Mouse (Mus musculus): ENCODE data around the gene Pik3r3. TPM values are rescaled to one million over a fixed set of nuclear protein-coding genes. Genes with fewer than 3 reads are reported as not detected.

Gene Pik3r3
- 1 to 10 TPM; 1.6 to 5.6 (median 2.6) TPM for total RNA-seq (2018; cell fraction: chromatin; rRNA removed)
- total RNA-seq (2018; cell fraction: cytosol; rRNA removed) = 1 to 10 TPM in 1 of 26 experiments, under 1 TPM in 25; 0.38 to 1.0 (median 0.61) TPM
- total RNA-seq (2018; cell fraction: nucleus; rRNA removed) = 1 to 10 TPM in 25 of 26 experiments, under 1 TPM in 1; 0.75 to 5.6 (median 2.3) TPM
- polyA plus RNA-seq (2018) = 0.47 to 1.1 TPM (median 0.63 TPM) in 3 replicates

DNA sequence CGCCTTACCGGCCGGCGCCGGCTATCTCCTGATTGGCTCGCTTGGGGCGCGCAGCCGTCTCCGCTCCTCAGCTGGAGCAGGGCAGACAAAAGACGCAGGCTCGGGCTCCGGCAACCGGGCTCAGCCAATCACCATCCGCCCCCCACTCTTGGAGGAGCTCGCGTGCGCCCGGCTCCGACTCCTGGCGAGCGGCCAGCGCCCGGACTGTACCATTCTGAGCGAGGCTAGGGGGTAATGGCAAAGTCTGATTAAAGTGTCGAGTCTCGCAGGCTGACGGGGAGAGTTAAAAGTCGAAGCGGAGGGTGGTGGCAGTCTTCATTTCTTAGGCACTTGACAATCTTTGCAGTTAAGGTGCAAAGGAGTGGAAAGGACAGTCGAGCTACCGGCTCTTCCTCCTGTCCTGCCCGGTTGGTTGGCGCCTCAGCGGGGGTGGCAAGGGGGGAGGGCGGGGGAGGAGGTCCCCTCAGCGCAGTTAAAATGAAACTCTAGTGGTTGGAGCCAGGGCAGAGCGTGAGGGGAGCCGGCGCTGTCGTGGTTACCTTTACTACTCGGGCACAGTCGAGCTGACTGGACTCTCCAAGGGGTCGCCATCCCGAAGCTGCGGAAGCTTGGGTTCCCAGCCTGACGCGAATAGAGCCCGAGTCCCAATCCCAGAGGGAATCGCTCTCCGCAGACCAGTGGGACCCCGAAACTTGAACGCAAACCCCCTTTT is at the start of gene Pik3r3:
Pik3r3 (plus strand) TSS at position 479 of the 712 bp plus-strand sequence.
- H3K79me2 ChIP-seq (ENCODE audit: inconsistent target) = no peaks in the 10 kb centered on the region
- 1% methylated on average over 50 of the region's 53 CpGs for WGBS (ENCODE audit: missing documents)
- peak within 1 kb of the TSS; percentile 87 for H3K27ac ChIP-seq

GRCm38 (mm10) chr4:116173072-116173471 is 48.3 kb upstream of the Pik3r3 start, which contains the start of the genes 1700042G07Rik and Gm49337:
1700042G07Rik (plus strand) TSS chr4:116173372.
Gm49337 (plus strand) TSS chr4:116173384.
- WGBS (ENCODE audit: missing documents) = 86% methylated on average over 6 of the region's 6 CpGs

More for the DNA sequence above, at the start of gene Pik3r3:
- Histone ChIP-seq H3K36me3 (ENCODE audit: inconsistent target) (no peaks in the 10 kb centered on the region), H3K4me3 (ENCODE audit: inconsistent target) (peak within 1 kb of the TSS; percentile 94)

DNA sequence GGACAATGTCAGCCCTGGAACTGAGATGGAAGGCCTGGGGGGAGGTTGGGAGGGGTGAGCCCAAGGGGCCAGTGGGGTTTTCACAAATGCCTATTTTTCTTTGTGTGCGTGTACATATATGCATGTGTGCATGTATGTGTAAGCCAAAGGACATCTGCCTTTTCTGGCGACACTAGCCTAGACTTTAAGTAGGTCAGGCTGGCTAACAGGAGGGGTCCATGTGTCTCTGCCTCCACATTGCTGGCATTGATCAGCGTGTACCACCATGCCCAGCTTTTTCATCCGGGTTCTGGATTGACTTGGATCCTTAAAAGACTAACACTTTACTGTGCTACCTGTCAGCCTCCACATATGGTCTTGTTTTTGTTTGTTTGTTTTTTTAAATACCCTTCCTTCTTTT is 47.7 kb upstream of the Pik3r3 start:
- Histone ChIP-seq H3K36me3 (ENCODE audit: inconsistent target) (no peaks in the 10 kb centered on the region), H3K27ac (no peak overlapping the region), H3K79me2 (ENCODE audit: inconsistent target) (no peaks in the 10 kb centered on the region), H3K4me3 (ENCODE audit: inconsistent target) (no peak overlapping the region)
- WGBS (ENCODE audit: missing documents) = 98% methylated on average over 4 of the region's 4 CpGs

More at GRCm38 (mm10) chr4:116173072-116173471, 48.3 kb upstream of the Pik3r3 start, which contains the start of the genes 1700042G07Rik and Gm49337:
- Histone ChIP-seq H3K79me2 (ENCODE audit: inconsistent target) (no peaks in the 10 kb centered on the region), H3K36me3 (ENCODE audit: inconsistent target) (no peaks in the 10 kb centered on the region), H3K27ac (no peak within 1 kb of the TSS), H3K4me3 (ENCODE audit: inconsistent target) (no peak within 1 kb of the TSS)

DNA sequence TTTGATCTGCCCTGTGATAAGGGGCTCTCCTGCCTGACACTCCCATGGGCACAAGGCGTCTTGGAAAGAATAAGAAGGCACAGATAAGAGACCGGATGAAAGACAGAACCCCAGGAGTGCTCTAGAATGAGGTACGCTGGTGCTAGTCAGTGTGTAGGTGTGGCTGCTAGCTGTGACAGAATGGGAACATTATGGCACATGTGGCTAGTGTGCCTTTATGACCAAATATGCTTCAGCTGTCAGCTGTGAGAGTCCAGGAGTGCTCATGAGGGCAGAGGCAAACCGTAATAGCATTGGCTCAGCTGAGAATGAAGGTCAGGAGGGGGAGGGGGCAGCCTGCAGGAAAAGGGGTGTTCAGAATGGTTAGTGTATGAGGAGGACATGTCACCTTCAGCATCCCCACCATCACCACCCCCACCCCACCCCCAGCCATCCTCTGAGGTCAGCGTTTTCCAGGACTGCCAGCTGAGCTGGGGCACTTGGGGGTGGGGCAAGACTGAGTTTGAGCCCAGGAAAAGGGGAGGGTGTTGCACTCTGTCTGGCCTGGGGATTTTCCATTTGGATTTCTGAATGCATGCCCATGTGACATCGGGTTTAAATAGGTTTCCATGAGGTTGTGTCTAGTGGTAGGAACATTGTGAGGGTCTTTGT is 46.8 kb upstream of the Pik3r3 start:
- no peak overlapping the region for H3K27ac ChIP-seq
- no peaks in the 10 kb centered on the region for H3K79me2 ChIP-seq (ENCODE audit: inconsistent target)
- H3K36me3 ChIP-seq (ENCODE audit: inconsistent target) = no peaks in the 10 kb centered on the region
- 88% methylated on average over 6 of the region's 6 CpGs for WGBS (ENCODE audit: missing documents)
- no peak overlapping the region for H3K4me3 ChIP-seq (ENCODE audit: inconsistent target)

DNA sequence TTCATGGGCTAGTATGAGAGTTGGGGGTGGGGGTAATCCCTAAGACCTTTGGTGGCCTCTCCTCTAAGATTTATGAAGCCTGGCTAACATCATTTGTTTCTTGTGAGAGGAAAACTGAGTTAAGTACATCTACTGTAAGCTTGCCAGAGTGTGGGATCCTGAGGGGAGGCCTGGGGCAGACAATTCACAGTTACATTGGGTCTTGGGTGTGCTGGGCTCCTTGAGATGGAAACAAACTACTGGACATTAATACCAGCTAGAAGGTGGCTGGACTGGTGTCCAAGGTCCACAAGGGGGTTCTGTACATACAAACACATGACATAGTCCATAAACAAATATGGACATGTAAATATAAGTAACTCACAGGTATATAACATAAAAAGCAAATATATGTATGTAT is 46.3 kb upstream of the Pik3r3 start:
- H3K4me3 ChIP-seq (ENCODE audit: inconsistent target) = no peak overlapping the region
- no peaks in the 10 kb centered on the region for H3K36me3 ChIP-seq (ENCODE audit: inconsistent target)
- no peak overlapping the region for H3K27ac ChIP-seq
- no peaks in the 10 kb centered on the region for H3K79me2 ChIP-seq (ENCODE audit: inconsistent target)

DNA sequence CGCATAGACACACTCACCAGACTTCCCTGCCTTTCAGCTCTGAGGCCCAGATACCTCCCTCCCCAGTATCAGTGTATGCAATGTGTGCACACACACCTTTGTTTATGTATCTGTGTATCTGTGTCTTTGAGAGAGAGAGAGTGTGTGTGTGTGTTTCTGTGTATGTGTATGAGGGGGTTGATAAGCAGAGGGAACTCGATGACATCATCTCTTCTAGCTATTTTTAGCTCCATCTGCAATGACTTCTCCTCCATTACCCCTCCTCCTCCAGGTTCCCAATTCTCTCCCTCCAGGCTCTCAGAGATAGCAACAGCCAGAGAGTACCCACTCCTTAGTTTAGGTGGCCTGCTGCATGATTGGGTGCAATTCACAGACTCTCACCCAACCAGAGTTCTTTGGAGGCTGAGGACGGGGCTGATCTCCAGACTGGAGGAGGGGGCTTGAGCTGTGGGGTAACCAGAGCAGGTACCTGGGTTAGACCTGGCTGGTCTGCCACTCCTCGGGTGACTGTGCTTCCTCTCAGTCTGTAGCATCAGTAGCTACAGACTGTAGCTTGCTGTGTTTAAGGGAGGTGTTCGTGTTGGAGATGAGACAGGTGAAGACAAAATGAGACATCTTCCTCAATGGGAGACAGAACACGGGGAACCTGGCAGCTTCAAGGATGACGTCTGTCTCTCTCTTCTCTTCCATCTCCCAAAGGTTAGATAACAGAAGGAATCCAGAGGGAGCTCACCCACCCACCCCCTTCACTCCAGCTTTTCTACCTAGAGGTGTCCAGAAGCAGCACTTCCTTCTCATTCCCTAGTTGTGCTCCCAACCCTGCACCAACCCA is 45.5 kb upstream of the Pik3r3 start:
- no peaks in the 10 kb centered on the region for H3K36me3 ChIP-seq (ENCODE audit: inconsistent target)
- H3K27ac ChIP-seq = peak overlapping the region; percentile 83
- no peaks in the 10 kb centered on the region for H3K79me2 ChIP-seq (ENCODE audit: inconsistent target)
- H3K4me3 ChIP-seq (ENCODE audit: inconsistent target) = peak overlapping the region; percentile 11; the same call in 1 of the 2 replicates
- WGBS (ENCODE audit: missing documents) = 27% methylated on average over 7 of the region's 7 CpGs

DNA sequence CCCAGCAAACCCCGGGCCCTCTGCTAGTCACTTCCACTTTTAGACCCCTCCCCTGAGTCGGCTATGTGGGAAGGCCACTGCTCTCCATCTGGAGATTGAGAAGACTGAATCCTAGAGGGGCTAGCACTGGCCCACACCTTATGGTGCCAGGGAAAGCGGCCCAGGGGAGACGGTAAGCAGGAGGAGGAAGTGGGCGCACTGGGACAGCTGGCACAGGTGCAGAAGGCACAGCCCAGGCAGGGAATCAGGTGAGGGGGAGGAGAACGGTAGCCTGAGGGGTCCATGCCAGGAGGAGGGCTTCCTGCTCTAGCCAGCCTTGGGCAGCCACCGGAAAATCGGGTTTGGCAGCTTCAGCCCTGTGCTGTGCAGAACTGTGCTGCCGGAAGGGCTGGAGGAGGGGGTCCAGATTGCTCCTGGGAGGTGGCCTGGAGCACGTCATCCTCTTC is 44.9 kb upstream of the Pik3r3 start:
- peak overlapping the region; percentile 11; the same call in 1 of the 2 replicates for H3K4me3 ChIP-seq (ENCODE audit: inconsistent target)
- H3K36me3 ChIP-seq (ENCODE audit: inconsistent target) = no peaks in the 10 kb centered on the region
- no peaks in the 10 kb centered on the region for H3K79me2 ChIP-seq (ENCODE audit: inconsistent target)
- peak overlapping the region; percentile 83 for H3K27ac ChIP-seq
- WGBS (ENCODE audit: missing documents) = 5% methylated on average over 10 of the region's 10 CpGs

DNA sequence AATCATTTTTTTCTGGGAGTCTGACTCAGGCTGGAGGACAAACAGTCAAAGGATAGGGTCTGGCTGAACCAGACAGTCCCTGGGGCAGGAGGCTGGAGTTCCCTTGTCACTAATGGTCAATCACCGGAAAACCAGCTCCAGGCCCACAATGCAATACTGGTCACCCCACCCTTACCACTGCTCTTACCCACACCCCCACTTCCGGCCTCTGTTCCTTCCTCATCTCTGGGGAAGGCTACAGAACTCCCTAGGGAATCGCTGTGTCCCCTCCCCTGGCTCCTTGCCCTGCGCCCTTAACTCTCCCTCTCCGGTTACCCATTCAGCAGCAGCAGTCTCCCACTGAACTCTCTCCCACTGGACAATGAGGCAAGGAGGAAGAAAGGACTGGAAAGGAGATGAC is 44.3 kb upstream of the Pik3r3 start:
- peak overlapping the region; percentile 11; the same call in 1 of the 2 replicates for H3K4me3 ChIP-seq (ENCODE audit: inconsistent target)
- WGBS (ENCODE audit: missing documents) = 19% methylated on average over 5 of the region's 5 CpGs

DNA sequence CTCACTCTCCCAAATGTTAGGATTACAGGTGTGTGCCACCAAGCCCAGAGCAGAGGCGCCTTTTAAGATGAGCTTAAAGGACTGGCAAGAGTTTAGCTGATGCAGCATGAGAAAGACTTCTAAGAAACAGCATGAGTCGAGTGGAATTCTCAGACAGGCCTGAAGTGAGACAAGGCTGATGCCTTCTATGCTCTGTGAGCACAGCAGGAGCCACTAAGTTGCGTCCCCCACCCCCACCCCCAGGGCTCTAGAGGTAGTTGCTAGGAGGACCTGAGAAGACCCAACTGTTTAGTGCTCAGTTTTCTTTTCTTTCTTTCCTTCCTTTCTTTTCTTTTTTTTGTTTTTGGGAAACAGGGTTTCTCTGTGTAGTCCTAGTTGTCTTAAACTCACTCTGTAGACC is 39.3 kb upstream of the Pik3r3 start:
- WGBS (ENCODE audit: missing documents) = 83% methylated on average over 2 of the region's 3 CpGs
- no peak overlapping the region for H3K27ac ChIP-seq
- no peaks in the 10 kb centered on the region for H3K79me2 ChIP-seq (ENCODE audit: inconsistent target)
- H3K4me3 ChIP-seq (ENCODE audit: inconsistent target) = no peak overlapping the region
- no peaks in the 10 kb centered on the region for H3K36me3 ChIP-seq (ENCODE audit: inconsistent target)

More for the DNA sequence above, 44.3 kb upstream of the Pik3r3 start:
- Histone ChIP-seq H3K27ac (peak overlapping the region; percentile 83), H3K79me2 (ENCODE audit: inconsistent target) (no peaks in the 10 kb centered on the region), H3K36me3 (ENCODE audit: inconsistent target) (no peaks in the 10 kb centered on the region)

- H3K36me3 ChIP-seq (ENCODE audit: inconsistent target) = no peaks in the 10 kb centered on the region
- no peaks in the 10 kb centered on the region for H3K79me2 ChIP-seq (ENCODE audit: inconsistent target)
- H3K27ac ChIP-seq = no peak overlapping the region
- no peak overlapping the region for H3K4me3 ChIP-seq (ENCODE audit: inconsistent target)
- WGBS (ENCODE audit: missing documents) = 82% methylated on average over 11 of the region's 12 CpGs
These were observed 38.7 kb upstream of the Pik3r3 start for GRCm38 (mm10) chr4:116182745-116183144.

DNA sequence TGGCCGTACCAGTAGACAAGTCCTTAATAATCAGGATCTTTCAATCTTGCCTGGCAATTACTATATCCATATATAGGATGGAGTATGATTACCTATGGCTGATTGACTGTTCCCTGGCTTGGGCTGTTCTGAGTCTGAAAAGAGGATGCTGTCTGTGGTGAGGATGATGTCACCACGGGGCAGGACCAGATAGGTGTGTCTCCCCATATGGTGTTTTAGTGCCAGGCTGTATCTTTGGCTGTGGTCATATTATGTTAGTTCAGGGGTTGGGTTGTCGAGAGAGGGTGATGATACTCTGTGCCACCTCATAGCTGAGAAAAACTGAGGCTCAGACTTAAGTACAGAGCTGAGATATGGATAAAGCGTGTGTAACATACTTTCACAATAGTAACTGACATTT is 36.3 kb upstream of the Pik3r3 start:
- Histone ChIP-seq H3K4me3 (ENCODE audit: inconsistent target) (no peak overlapping the region), H3K79me2 (ENCODE audit: inconsistent target) (no peaks in the 10 kb centered on the region), H3K27ac (no peak overlapping the region), H3K36me3 (ENCODE audit: inconsistent target) (no peaks in the 10 kb centered on the region)
- 79% methylated on average over 4 of the region's 4 CpGs for WGBS (ENCODE audit: missing documents)

DNA sequence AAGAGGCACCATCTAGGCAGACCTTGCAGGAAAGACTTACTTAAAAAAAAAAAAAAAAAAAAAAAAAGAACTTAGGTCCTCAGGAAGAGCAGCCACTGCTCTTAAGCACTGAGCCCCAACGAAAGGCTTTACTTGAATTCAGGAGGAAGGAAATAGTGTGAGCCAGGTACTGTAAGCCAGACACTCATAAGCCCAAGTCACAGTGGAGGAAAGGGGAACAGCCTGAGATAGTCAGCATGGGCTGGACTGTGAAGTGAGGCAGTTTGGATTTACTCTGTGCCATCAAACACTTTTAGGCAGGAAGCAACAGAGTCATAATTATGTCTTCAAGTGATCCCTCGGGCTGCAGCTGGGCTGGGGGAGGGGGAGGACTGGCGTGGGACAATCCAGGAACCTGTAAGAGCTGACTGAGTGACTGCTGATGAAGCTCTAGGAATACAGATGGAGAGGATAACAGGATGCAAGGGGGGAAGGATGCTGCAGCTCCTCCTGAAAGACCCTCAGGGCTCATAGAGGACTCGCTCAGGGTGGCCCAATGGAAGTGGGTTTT is 29.1 kb upstream of the Pik3r3 start:
- WGBS (ENCODE audit: missing documents) = 21% methylated on average over 4 of the region's 4 CpGs
- Histone ChIP-seq H3K4me3 (ENCODE audit: inconsistent target) (no peak overlapping the region), H3K36me3 (ENCODE audit: inconsistent target) (no peaks in the 10 kb centered on the region), H3K79me2 (ENCODE audit: inconsistent target) (no peaks in the 10 kb centered on the region), H3K27ac (no peak overlapping the region)

- H3K27ac ChIP-seq = no peak overlapping the region
- H3K4me3 ChIP-seq (ENCODE audit: inconsistent target) = no peak overlapping the region
- no peaks in the 10 kb centered on the region for H3K36me3 ChIP-seq (ENCODE audit: inconsistent target)
- no peaks in the 10 kb centered on the region for H3K79me2 ChIP-seq (ENCODE audit: inconsistent target)
- 95% methylated on average over 9 of the region's 9 CpGs for WGBS (ENCODE audit: missing documents)
These were observed 27.6 kb upstream of the Pik3r3 start for GRCm38 (mm10) chr4:116193583-116194383.
